Mouse (Mus musculus) adrenal gland, adult 2 months (tissue): ENCODE measurements around the gene Aoc1. TPM values are rescaled to one million over a fixed set of nuclear protein-coding genes. Genes with fewer than 3 reads are reported as not detected.
"Not testable (repeated sequence)": the region's sequence is repeated elsewhere in the genome, so short reads cannot be mapped to it uniquely, and the experiment has no call there.

Source experiments
- DNase-seq: peaks from one replicate; pipeline ENCODE4 v3.0.0; 2021
- polyA plus RNA-seq: library from polyadenylated mRNA; depleted of rRNA; stranded (reverse); fragments of >200 nt; gene quantifications from 2 replicates; pipeline ENCODE4 v1.2.3, GENCODE M21; 2012
- total RNA-seq, 2 experiments: library from RNA; stranded (reverse); gene quantifications; 2 replicates each; pipeline ENCODE4 v1.2.3; 2021

Aoc1 gene
- total and polyA plus RNA-seq, 3 experiments, result not detected

DNA sequence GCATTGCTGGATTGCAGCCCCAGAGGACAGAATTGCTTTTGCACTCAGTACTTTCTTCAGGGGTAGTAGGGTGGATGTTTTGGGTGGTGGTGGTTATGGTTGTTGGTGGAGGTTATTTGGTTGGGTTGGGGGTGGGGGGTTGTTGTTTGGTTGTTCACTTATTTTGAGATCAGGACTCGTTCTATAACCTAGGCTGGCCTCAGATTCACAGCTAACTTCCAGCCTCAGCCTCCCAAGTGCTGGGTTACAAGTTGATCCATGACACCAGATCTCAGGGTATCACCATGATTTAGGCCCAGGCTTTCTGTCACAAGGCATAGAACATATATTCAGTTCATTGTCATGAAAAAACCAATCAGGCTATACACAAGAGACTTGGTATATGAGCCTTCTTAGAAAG, 11.8 kb upstream of the Aoc1 start:
- no peak for DNase-seq

- no peak for DNase-seq
Measured at GRCm38 (mm10) chr6:48861616-48862280, 10.9 kb upstream of the Aoc1 start.

DNA sequence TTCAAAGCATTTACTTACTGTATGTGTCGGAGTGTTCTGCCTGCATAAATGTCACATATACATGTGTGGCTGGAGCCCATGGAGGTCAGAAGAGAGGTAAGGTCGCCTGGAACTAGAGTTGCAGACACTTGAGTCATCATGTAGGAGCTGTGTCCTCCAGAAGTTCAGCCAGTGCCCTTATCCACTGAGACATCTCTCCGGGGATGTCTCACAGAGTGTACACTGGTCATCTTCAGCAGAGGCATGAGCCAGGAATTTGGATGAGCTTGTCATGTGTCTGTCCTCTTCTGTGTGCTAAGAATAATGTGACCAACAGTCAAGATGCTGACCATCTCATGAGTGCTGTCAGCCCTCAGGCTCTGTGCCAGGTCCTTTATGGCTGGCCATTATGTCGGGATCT, 9.9 kb upstream of the Aoc1 start:
- DNase-seq, result no peak

DNA sequence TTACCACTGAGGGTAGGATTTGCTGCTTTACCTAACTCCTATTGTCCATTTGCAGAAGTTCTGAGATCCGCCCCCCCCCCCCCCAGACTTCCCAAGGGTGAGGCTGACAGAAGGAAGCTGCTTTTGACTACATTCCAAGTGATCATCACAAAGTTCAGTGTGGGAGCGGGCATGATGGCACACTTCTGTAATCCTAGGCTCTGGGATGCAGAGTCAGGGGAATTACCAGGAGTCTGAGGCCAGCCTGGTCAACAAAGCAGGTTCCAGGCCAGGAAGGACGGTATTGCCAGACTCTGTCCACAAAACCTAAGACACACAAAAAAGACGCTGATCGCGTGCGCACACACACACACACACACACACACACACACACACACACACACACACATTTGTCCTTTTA, 9.2 kb upstream of the Aoc1 start:
- no peak for DNase-seq

DNA sequence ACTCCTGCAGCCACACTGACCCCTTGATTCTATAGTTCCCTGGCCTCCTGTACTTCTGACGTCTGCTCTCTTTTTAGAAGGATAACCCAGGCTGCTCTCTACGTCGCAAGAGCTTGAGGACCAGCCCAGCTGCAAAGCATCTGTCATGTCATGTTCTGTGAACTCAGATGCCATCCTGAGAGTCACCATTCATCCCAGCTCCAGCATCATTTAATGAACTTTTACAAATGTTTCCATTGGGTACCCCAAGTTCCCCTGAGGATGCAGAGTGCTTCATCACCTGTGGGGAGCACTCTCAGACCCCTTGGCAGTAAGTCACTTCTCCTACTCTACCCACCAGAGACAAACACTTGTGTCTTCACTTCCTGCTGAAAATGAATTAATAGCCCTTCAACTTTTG, 8.5 kb upstream of the Aoc1 start:
- no peak for DNase-seq

- no peak for DNase-seq
Measured at GRCm38 (mm10) chr6:48864723-48865122, 8.0 kb upstream of the Aoc1 start.

GRCm38 (mm10) chr6:48865152-48865745, 7.4 kb upstream of the Aoc1 start:
- DNase-seq, result no peak

DNA sequence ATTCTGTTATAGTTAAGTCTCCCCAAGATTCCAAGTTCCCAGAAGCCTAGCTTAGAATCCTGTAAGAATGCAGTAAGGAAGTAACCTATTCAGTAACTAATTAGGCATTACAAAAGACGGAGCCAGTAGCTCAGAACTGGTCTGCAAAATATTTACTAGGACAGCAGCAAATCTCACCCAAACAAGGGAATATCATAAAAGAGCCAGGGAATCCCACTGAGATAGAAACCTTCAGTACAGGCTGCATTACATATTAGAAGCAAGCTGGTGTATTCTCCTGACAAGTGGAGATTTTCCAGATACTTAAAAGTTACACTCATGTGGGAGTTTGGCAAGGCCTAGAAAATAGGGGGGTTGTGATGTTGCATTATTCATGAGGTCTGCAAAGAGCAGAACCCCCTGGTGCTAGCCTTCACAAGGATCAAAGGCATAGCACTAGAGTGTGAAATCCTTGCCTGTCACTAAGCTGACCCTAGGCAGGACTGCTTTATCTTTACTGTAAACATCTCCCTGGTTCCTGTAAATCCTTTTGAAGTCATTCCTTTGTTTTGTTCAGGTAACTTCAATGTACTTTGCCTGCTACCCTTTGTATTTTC, 6.2 kb upstream of the Aoc1 start:
- not testable (repeated sequence) for DNase-seq

GRCm38 (mm10) chr6:48867158-48867557, 5.5 kb upstream of the Aoc1 start:
- DNase-seq, result no peak

- peak; percentile 51 for DNase-seq
Measured at GRCm38 (mm10) chr6:48869774-48870173, 2.9 kb upstream of the Aoc1 start.

DNA sequence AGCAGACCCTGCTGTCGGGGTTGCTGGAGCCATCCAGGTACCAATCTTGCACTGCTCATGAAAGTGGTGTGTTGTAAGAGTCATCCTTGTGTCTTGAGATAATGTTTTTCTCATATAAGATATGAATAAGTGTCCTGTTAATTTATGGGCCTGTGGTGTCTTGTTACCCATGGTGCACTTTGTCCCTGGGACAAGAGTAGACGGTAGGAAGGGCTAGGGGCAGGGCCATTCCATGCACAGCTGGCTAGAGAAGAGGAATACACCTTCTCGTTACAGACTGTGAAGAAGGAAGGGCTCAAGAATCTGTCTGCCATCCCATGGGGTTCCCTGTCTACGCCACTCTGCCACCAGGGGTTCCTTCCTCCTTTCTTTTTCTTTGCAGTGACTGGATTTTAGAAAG, 1.9 kb downstream of the Aoc1 start:
- DNase-seq, result no peak

- no peak for DNase-seq
Measured at GRCm38 (mm10) chr6:48875515-48875914, 2.8 kb downstream of the Aoc1 start.

- DNase-seq, result no peak
Measured at GRCm38 (mm10) chr6:48876510-48877135, 3.9 kb downstream of the Aoc1 start.

DNA sequence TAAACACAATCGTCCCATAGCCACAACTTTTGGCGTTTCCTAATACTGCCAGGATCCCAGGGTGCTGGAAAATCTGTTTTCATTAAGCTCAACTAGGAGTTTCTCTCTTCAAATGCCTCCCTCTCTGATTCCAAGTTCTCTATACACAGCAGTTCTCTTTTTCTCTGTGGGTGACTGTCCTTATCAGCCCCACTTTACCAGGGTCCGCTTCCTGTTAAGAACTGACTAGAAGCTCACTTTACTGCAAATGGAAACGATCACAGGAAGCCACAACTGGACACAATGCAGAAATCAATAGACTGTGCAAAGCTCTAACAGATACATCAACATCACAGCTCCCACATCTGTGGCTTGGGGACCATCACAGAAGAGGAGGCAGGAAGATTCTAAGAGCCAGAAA, 21.5 kb downstream of the Aoc1 start:
- DNase-seq, result no peak

GRCm38 (mm10) chr6:48894938-48895818, 22.5 kb downstream of the Aoc1 start:
- DNase-seq, result no peak

- no peak for DNase-seq
Measured at GRCm38 (mm10) chr6:48895941-48896340, 23.2 kb downstream of the Aoc1 start.

DNA sequence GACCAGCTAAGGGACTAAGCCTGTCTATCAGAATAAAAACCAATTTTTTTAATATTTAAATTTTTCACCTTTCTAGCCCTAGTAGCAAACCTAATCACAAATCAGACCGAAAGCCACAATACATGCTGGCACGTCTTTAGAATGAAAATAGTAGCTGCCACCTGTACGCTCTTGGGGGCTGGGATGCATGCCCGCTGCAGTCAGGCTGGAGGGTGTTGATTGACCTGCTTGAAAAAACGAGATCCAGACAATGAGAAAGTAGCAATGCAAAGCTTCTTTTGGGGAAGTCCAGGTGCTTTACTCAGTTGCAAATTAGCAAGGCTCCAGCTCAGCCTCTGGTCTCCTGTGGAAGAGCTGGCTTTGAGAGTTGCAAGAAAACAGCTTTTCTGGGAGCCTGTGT, 24.3 kb downstream of the Aoc1 start:
- no peak for DNase-seq

DNA sequence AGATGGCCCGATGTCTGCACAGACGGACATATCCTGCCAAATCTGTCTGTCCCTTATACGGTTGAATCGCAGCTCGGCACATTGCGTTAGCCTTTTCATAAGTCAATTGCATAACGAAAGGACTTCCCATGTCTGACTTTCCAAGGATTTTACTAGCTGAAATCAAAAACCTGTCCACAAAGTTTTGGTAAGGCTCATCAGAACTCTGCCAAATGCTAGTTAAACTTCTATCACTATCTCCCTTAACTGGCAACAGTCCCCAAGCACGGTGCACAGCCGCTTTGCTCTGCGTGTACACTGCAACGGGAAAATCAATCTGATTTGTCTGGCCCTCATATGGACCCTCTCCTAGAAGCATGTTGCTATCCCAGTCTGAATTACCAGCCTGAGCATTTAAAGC, 28.6 kb downstream of the Aoc1 start:
- not testable (repeated sequence) for DNase-seq

GRCm38 (mm10) chr6:48902511-48903406, 30.1 kb downstream of the Aoc1 start:
- DNase-seq, result no peak

DNA sequence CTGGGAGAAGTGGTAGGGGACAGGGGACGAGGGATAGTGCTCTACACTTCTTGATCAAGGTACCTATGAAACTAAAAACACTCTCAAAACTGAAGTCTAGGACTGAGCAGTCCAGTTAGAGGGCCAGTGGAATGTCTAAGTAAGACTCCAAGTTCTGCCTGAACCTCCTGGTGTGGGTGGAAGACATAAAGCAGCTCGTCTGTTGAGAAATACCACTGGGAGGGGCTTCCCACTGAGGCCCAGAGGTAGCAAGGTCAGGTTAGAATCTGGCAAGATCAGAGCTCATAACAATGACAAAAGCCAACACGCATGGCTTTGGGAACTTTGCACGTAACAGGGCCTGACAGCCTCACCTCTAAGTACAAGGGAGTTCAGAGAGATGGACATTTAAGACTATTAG, 30.7 kb downstream of the Aoc1 start:
- no peak for DNase-seq

DNA sequence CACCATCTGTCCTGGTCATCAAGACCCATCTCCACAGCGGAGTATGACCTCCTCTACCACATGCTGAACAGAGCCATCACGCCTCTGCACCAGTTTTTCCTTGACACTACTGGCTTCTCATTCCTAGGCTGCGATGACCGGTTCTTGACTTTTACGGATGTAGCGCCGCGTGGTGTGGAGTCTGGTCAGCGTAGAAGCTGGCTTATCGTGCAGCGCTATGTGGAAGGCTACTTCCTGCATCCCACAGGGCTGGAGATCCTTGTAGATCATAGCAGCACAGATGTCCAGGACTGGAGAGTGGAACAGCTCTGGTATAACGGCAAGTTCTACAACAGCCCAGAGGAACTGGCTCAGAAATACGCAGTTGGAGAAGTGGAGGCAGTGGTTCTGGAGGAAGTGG, 32.9 kb downstream of the Aoc1 start:
- DNase-seq, result no peak
